Mouse (Mus musculus): ENCODE measurements around the gene Dhcr7. TPM values are rescaled to one million over a fixed set of nuclear protein-coding genes. Genes with fewer than 3 reads are reported as not detected.
A peak's percentile ranks its signal among the peaks of the same experiment; 100 is the strongest.

Dhcr7 gene
- total RNA-seq, 2 experiments from 2014 or later = 126 to 310 TPM

DNA sequence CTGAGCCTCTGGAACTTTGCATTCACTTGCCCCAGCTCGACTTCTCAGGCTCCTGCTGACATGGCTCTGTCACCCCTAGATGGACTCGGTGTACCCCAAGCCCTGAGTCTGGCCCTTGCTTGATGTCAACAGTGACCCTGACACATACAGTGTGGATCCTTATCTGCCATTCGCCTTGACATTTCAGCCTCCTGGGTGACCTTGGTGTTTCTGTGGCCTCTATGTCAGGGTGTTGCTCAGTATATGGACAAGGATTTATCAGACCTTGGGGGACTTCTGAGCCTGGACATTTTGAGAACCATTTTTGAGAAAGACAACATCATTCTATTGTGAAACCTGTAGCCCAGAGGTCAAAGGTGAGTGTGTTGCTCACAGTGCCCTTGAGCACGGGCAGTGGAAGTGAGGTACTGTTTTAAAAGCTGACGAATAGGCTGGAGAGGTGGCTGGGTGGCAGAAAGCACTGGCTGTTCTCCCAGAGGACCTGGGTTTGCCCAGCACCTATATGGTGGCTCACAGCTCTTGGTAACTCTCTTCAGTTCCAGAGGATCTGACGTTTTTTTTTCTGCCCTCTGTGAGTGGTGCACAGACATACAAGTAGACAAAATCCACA, 10.7 kb downstream of the Dhcr7 start:
- DNase-seq = peak; percentile 68

DNA sequence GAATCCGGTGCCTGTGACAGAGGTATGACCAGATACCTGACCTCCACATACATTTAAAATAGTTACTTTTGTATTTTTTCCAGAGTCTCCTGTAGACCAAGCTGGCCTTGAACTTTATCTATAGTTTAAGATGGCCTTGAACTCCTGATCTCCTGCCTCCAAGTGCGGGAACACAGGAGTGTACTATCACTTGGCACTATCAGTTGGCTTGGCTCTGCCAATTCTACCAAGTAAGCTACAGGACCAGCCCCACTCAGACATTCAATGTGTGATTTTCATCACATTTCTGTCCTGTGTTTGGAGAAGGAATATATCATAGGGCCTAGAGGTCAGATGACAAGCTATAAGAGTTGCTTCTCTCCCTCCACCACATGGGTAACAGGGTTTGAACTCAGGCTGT, 11.4 kb downstream of the Dhcr7 start:
- DNase-seq = no peak

DNA sequence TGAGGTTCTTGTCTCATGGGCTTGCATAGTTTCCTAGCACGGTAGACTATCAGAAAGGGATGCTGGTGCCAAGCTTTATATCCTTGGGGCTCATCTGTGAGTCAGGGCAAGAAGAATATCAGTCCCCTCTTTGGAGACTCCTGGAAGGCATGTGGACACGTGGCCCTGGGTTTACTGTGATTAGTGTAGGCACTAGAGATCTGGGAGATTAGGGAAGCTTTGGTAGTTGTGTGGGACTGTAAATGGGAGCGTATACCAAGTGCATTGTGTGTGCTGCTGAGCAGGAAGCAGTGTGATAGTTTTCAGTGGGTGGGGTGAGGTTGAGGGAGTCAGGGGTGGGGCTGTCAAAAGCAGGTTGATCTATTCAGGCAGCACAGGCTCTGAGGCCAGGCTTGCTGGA, 12.0 kb downstream of the Dhcr7 start:
- no peak for DNase-seq

DNA sequence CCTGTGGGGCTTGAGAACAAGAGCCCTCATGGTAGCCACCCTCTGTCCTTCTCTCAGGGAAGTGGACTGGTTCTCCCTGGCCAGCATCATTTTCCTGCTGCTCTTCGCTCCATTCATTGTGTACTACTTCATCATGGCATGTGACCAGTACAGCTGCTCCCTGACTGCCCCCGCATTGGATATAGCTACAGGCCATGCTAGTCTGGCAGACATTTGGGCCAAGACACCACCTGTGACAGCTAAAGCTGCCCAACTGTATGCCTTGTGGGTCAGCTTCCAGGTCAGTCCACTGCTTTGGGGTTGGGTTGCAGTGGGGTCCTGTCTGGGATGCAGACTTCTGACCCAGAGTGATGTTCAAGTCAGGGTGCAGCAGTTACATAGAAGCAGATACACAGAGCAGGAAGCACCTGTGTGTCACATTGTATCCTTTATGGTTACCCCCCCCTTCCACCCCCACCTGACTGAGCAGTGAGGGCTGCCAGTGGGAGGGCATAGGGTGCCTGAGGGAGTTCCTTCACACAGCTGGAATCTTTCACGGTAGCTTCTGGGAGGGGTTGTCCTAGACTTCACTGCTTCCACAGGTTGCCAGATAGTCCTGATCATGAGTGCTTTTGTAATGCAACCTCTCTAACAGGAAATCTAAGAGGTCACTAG, 14.9 kb downstream of the Dhcr7 start:
- no peak for DNase-seq

DNA sequence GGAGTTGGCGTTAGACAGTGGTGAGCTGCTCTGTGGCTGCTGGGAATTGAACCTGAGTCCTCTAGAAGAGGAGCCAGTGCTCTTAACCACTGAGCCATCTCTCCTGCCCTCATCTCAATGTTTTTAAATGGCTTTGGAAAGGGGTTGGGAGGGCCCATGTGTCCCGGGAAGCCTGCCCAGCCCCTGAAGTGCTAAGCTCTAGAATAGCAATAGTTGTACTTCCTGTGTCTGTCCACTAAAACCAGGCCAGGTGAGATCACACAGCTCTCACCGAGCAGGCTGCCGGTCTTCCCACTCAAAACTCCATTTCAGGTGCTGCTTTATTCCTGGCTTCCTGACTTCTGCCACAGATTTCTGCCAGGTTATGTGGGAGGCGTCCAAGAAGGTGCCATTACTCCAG, 17.2 kb downstream of the Dhcr7 start:
- no peak for DNase-seq

DNA sequence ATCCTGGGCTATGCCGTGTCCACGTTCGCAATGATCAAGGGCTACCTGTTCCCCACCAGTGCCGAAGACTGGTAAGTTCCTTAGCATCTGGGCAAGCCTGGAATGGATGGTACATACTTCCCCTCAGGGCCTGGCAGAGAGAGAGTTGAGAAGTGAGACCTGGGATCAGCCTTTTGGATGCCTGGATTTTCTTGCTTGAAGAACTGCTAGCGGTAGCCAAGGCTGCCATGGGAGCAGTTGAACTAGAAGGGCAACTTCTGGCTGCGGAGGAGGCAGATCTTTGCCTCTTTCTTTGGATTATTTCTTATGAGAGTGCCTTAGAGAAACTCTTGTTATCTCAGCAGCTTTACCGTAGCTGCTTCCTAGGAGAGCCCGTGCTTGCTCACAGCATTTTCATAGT, 18.4 kb downstream of the Dhcr7 start:
- DNase-seq = no peak

DNA sequence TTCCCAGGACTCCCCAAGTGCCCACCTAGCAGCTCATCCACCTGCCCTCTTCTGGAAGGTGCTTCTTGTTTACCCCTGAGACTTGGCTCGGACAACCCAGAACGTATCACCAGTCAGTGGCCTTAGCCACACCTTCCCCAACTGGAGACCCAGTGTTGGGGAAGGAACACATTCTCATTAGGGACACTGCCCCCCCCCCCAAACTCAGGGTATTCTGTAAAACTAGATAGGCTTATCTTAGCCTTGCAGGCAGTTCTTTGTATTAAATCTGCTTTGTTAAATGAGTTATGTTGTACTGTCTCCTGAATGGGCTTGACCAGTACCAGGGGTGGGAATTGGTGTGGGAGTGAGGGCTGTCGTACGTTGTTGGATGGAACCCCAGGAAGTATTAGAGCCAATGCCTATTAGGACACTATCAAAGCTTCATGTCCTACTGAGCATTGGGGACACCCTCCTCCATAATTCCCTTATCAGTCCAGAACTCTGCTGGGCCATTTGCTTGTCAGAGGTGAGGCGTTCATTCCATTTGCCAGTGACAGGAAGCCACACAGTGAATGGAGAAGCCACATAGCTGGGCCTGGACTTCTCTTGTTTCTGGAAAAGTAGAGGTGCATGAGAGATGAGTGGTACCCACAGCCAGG, 25.3 kb downstream of the Dhcr7 start:
- no peak for DNase-seq

DNA sequence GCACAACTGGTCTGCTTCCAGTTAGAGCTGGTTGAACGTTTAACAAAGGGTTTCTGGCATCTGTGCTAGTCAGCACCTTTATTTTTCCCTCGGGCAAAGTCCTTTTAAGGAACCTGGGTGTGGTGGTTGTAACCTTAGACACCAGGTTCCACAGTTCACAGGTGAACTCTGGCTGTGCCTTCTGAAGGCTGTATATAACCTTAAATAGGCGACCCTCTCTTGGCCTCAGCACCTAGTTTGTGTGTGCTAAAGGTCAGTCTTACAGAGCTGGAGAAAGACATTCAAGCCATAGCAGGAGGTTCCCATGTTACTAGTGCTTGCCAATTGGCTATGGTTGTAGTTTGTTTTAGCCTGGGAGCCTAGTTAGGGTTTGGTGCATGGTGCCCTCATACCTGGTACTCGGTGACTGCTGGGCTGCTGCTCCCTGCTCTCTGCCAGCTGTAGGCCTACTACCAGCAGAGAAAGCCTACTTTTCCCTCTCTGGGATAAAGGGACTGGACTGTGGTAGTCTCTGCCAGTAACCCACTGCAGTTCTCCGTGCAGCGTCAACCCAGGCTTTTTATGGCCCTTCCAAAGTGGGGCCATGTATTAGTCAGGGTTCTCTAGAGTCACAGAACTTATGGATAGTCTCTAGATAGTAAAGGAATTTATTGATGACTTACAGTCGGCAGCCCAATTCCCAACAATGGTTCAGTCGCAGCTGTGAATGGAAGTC, 26.0 kb downstream of the Dhcr7 start:
- DNase-seq = no peak

DNA sequence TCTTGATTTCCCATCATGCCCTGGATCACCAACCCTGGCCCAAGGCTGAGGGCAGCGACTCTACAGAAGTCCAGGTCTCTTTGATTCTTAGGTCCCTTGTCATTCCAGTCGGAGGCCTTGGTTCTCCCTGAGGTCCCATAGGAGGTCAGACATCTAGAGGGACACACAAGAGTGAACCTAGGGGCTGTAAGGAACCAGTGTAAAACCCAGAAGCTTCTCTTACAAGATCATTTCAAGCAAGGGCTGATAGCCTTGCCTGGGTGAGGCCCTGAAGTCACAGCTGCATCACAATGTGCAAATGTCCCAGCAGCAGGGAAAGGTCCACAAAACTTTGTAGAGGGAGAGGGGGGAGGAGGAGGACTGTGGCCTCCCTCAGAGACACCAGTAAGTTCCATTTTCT, 43.6 kb downstream of the Dhcr7 start, which contains the start of gene Gm498:
Gene Gm498, plus strand, starts transcription at position 301 of the 400 bp plus-strand sequence.
- DNase-seq = no peak

DNA sequence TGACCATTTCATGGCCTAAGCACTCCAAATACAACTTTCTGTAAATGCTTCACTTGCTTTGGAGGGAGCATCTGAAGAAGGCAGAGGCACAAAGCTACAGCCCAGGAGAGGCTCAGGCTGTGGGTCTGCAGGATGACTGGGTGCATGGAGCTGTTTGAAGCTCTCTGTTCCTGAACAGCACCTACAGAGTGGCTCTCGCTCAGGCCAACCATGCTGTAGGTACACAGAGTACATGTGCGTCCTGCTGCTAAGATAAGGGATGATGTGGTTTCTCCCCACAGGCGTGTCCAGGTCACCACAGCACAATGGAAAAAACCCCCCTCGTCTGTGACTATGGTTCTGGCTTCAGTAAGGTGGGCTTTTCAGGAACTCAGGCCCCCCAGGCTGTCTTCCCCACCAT, 45.9 kb downstream of the Dhcr7 start:
- no peak for DNase-seq

DNA sequence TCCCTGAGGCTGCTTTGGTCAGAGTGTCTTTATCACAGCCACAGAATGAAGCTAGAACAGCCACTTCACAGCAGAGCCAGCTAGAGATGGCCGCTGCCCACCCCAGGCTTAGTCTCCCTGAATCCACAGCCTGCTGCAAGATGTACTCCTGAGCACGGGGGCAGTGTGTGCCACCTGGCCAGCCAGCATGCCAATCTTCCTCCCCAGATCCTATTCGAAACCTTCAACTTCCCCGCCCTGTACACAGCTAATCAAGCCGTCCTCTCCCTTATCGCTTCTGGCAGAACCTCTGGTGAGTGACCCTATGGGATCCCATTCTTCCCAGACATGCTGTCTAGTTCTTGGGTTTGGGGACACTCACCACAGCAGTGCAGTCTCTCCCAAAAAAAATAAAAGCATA, 60.8 kb downstream of the Dhcr7 start:
- DNase-seq = no peak

DNA sequence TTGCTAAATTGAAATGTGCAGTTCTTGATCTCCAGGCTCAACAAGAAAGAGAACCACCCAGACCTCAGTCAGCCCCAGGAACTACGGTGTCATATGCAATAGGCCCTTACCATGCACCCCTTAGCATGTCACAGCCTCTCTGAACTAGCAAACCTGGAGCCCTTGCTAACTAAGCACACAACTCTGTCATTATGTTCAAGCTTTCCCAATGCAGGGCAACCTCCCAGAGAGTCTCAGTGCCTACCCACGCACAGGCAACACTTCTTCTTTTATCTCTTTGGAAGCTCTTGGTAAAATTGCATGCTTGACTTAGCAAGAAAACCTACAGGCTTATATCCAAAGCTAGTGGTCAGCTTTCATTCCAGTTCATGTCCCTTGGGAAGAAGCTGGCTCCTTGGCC, 68.2 kb downstream of the Dhcr7 start:
- no peak for DNase-seq

DNA sequence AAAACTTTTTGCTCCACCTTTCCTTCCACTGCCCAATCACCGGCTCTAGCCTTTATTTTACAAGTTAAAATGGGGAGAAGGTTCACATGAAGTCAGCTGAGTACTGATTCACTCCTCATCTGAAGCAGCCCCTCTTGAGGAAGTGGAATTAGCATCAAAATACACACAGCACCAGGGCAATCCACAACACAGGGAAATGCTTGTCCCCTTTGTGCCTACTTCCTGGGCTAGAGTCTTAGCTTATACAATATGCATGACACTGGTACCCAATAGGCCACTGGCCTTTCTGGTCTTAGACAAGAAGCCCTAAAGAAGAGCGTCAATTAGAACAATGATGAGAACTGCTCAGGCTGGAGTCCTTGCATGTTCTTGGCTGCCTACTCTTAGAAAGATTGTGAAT, 69.4 kb downstream of the Dhcr7 start:
- DNase-seq = no peak

Small RNA genes lying within 50 kb of the gene (microRNA-seq; reads per million reads assigned to microRNA genes)
- not detected for gene Gm22064

Other genes starting within 250 kb of the Dhcr7 start
- gene Cars, start 223.1 kb upstream of the Dhcr7 start, total RNA-seq (2021) = 10 to 100 TPM; 38.7 to 56.6 TPM
- gene Tnfrsf26, start 194.4 kb upstream of the Dhcr7 start, total RNA-seq (2021) = 1 to 10 TPM; 1.1 to 1.5 TPM
- gene Tnfrsf22, start 173.5 kb upstream of the Dhcr7 start, total RNA-seq (2021) = 1 to 10 TPM; 5.2 to 7.0 TPM
- gene Tnfrsf23, start 137.3 kb upstream of the Dhcr7 start, total RNA-seq (2021) = 1 to 10 TPM; 2.4 to 3.0 TPM
- gene Osbpl5, start 66.2 kb upstream of the Dhcr7 start, total RNA-seq (2021) = 10 to 100 TPM; 30.1 to 34.0 TPM
- gene Mrgprg, start 56.2 kb upstream of the Dhcr7 start, total RNA-seq (2021) = under 1 TPM; 0.18 to 0.58 TPM
- gene Mrgpre, start 38.6 kb upstream of the Dhcr7 start, total RNA-seq (2021) = 1 to 10 TPM; 2.6 to 3.0 TPM
- 10 to 100 TPM; 14.9 TPM for gene Nadsyn1, start 296 bp upstream of the Dhcr7 start, total RNA-seq (2021)
- not detected for gene Gm498, start 43.7 kb downstream of the Dhcr7 start, total RNA-seq (2021)
- gene Shank2, start 178.8 kb downstream of the Dhcr7 start, total RNA-seq (2021) = 1 to 10 TPM; 3.6 to 6.5 TPM

Data from adrenal gland, postnatal 10 days (tissue).